In genomic region chr8:85430801-85431200, GRCm38 (mm10) we compare ENCODE assay signal across 8 mouse cellular contexts. TPM values are rescaled to one million over a fixed set of nuclear protein-coding genes. Genes with fewer than 3 reads are reported as not detected.
DNase-seq lines count a peak whose midpoint lies in the region; ATAC-seq and TF ChIP-seq lines count a peak whose summit lies in the region.

No protein-coding gene starts in this region.

- no peak for DNase-seq in CH12.LX (ENCODE audit: extremely low read depth)
- peak; percentile 87 for DNase-seq in adrenal gland, adult 2 months
- DNase-seq in gastrocnemius, postnatal 14 days: peak; percentile 12
- peak; percentile 59 for DNase-seq in lung, embryonic 14.5 days
- DNase-seq in stomach, postnatal 0 days (ENCODE audit: low spot score): no peak

- no peak for TF ChIP-seq CTCF in CH12.LX (conservative IDR thresholded peaks at IDR 0.05 in 1 of 2, IDR thresholded peaks at IDR 0.05 in 1 of 2; ENCODE audit: low read depth in 2 of 2, low read length in 2 of 2)
- TF ChIP-seq CTCF in lung, embryonic 14.5 days (IDR thresholded peaks at IDR 0.05; ENCODE audit: low read depth): no peak
- no peak for TF ChIP-seq CTCF in stomach, postnatal 0 days (IDR thresholded peaks at IDR 0.05; ENCODE audit: low read depth)

- no peaks in the 10 kb centered on the region for H3K27me3 ChIP-seq in CH12.LX (replicated peaks)
- H3K27me3 ChIP-seq in intestine, embryonic 15.5 days (replicated peaks): no peaks in the 10 kb centered on the region
- no peaks in the 10 kb centered on the region for H3K27me3 ChIP-seq in lung, embryonic 14.5 days (ENCODE audit: insufficient read depth, low read length)
- no peaks in the 10 kb centered on the region for H3K27me3 ChIP-seq in stomach, postnatal 0 days (ENCODE audit: control insufficient read depth, insufficient read depth, low read length)

- in situ Hi-C loops in CH12.LX (cut with MboI; ENCODE audit: low pct_ligation_motif_present, low pct_unique_long_range_greater_than_20kb, low sequenced_read_pairs): no loop called here

- H3K36me3 ChIP-seq in CH12.LX (replicated peaks in 1 of 2; ENCODE audit: control insufficient read depth in 1 of 2, insufficient read depth in 1 of 2, low read length in 1 of 2): peaks cover 0 to 10% of the 10 kb centered on the region in 2 experiments
- H3K36me3 ChIP-seq in intestine, embryonic 15.5 days: no peaks in the 10 kb centered on the region
- peaks cover 3% of the 10 kb centered on the region; the same call in 1 of the 2 replicates for H3K36me3 ChIP-seq in lung, embryonic 14.5 days (ENCODE audit: insufficient read depth)
- H3K36me3 ChIP-seq in stomach, postnatal 0 days (ENCODE audit: control insufficient read depth, insufficient read depth, low read length): no peaks in the 10 kb centered on the region

- H3K4me3 ChIP-seq in CH12.LX (replicated peaks in 1 of 3; ENCODE audit: low read depth in 2 of 3, low read length in 2 of 3, poor library complexity in 1 of 3): peak overlapping the region; percentile 8 to 82 (median 80)
- peak overlapping the region; percentile 85 for H3K4me3 ChIP-seq in intestine, embryonic 15.5 days (replicated peaks)
- H3K4me3 ChIP-seq in lung, embryonic 14.5 days (ENCODE audit: low read depth, low read length): peak overlapping the region; percentile 80
- peak overlapping the region; percentile 78; the same call in 1 of the 2 replicates for H3K4me3 ChIP-seq in stomach, postnatal 0 days (ENCODE audit: low read depth, low read length)

- peaks cover 0 to 41% of the 10 kb centered on the region in 2 experiments; a peak in 2 of 4 replicates for H3K4me1 ChIP-seq in CH12.LX (ENCODE audit: control insufficient read depth in 1 of 2, insufficient read depth in 2 of 2)
- peaks cover 13% of the 10 kb centered on the region; the same call in 1 of the 2 replicates for H3K4me1 ChIP-seq in intestine, embryonic 15.5 days (replicated peaks)
- H3K4me1 ChIP-seq in lung, embryonic 14.5 days (ENCODE audit: insufficient read depth): peaks cover 10% of the 10 kb centered on the region; the same call in 1 of the 2 replicates
- no peaks in the 10 kb centered on the region for H3K4me1 ChIP-seq in stomach, postnatal 0 days (replicated peaks; ENCODE audit: control insufficient read depth, insufficient read depth)

- no peak for TF ChIP-seq RAD21 in CH12.LX (IDR thresholded peaks at IDR 0.05; ENCODE audit: low read depth, low read length)

- no peak for TF ChIP-seq EP300 in CH12.LX (IDR thresholded peaks at IDR 0.05; ENCODE audit: low read length)
- no peak for TF ChIP-seq EP300 in stomach, postnatal 0 days (optimal IDR thresholded peaks at IDR 0.05)

- 20% methylated on average over 3 of the region's 3 CpGs for WGBS in intestine, embryonic 15.5 days
- 23% methylated on average over 3 of the region's 3 CpGs for WGBS in lung, embryonic 14.5 days
- 26% methylated on average over 3 of the region's 3 CpGs for WGBS in stomach, postnatal 0 days

- peak overlapping the region; percentile 38; the same call in 1 of the 2 replicates for H3K9ac ChIP-seq in CH12.LX (ENCODE audit: insufficient read depth, low read depth)
- no peak overlapping the region; the same call in 1 of the 2 replicates for H3K9ac ChIP-seq in intestine, embryonic 15.5 days
- H3K9ac ChIP-seq in lung, embryonic 14.5 days: peak overlapping the region; percentile 88
- no peak overlapping the region for H3K9ac ChIP-seq in stomach, postnatal 0 days (ENCODE audit: low read length)

- no peaks in the 10 kb centered on the region for H3K9me3 ChIP-seq in CH12.LX (replicated peaks; ENCODE audit: low read length)
- H3K9me3 ChIP-seq in intestine, embryonic 15.5 days: no peaks in the 10 kb centered on the region
- H3K9me3 ChIP-seq in lung, embryonic 14.5 days (ENCODE audit: low read depth, low read length): no peaks in the 10 kb centered on the region
- H3K9me3 ChIP-seq in stomach, postnatal 0 days (ENCODE audit: control insufficient read depth, low read length): no peaks in the 10 kb centered on the region

- H3K4me2 ChIP-seq in CH12.LX (ENCODE audit: insufficient read depth, low read depth, poor library complexity, severe bottlenecking): peak overlapping the region; percentile 91
- H3K4me2 ChIP-seq in intestine, embryonic 15.5 days (replicated peaks): peak overlapping the region; percentile 62
- H3K4me2 ChIP-seq in lung, embryonic 14.5 days: peak overlapping the region; percentile 75
- H3K4me2 ChIP-seq in stomach, postnatal 0 days (replicated peaks; ENCODE audit: low read depth): peak overlapping the region; percentile 55

- no peak overlapping the region for H3K27ac ChIP-seq in CH12.LX (ENCODE audit: insufficient read depth, low read depth)
- H3K27ac ChIP-seq in intestine, embryonic 15.5 days: peak overlapping the region; percentile 51
- peak overlapping the region; percentile 55; the same call in 1 of the 2 replicates for H3K27ac ChIP-seq in lung, embryonic 14.5 days (ENCODE audit: low read depth)
- H3K27ac ChIP-seq in stomach, postnatal 0 days (replicated peaks): no peak overlapping the region

- no peak for ATAC-seq in intestine, embryonic 15.5 days
- no peak for ATAC-seq in lung, embryonic 14.5 days (ENCODE audit: insufficient read depth)
- no peak for ATAC-seq in stomach, postnatal 0 days (ENCODE audit: low FRiP score, low TSS enrichment)
- no peak for ATAC-seq in megakaryocyte-erythroid progenitor cell, adult 5-6 weeks (replicated peaks; ENCODE audit: low FRiP score, low TSS enrichment, poor library complexity, severe bottlenecking)
- ATAC-seq in cerebellum, adult (ENCODE audit: insufficient number of reproducible peaks, low FRiP score, low TSS enrichment): no peak

- peaks cover 47% of the 10 kb centered on the region for H3K79me2 ChIP-seq in CH12.LX (replicated peaks; ENCODE audit: control insufficient read depth, extremely low read depth, insufficient read depth, poor library complexity, severe bottlenecking)

- dilution Hi-C loops in CH12.LX (cut with MboI; ENCODE audit: extremely low pct_ligation_motif_present, extremely low pct_unique_long_range_greater_than_20kb, low sequenced_read_pairs): no loop called here

- TF ChIP-seq POLR2A in CH12.LX (IDR thresholded peaks at IDR 0.05; ENCODE audit: low read depth, low read length): no peak

- intact Hi-C loops in gastrocnemius, postnatal 14 days (cut with DNase I; ENCODE audit: low total_unique reads): no loop called here

TF ChIP-seq in CH12.LX, 34 proteins besides CTCF, POLR2A, EP300 and RAD21:
- TF ChIP-seq MAZ (IDR thresholded peaks at IDR 0.05; ENCODE audit: low read depth, low read length) (no peak), SMC3 (IDR thresholded peaks at IDR 0.05; ENCODE audit: low read depth, low read length) (no peak)

RNA-seq across cellular contexts. Expression of gene 4921524J17Rik, which starts 1.8 kb away (rescaled TPM):
- total RNA-seq in CH12.LX (2012; rRNA removed) (10.2 and 10.3 TPM in 2 replicates), CH12.LX (2014; rRNA removed) (25.1 and 25.2 TPM in 2 replicates)
- 28.8 and 36.5 TPM in 2 replicates for polyA plus RNA-seq in CH12.LX (2012; ENCODE audit: insufficient read length, low read depth)
- total RNA-seq in adrenal gland, adult 2 months (2021): 10 to 100 TPM; 20.4 to 46.6 TPM
- polyA plus RNA-seq in adrenal gland, adult 2 months (2012; rRNA removed): 1.8 and 3.2 TPM in 2 replicates
- 10 to 100 TPM; 12.5 to 12.8 TPM for total RNA-seq in gastrocnemius, postnatal 14 days (2021)
- polyA plus RNA-seq in intestine, embryonic 15.5 days (2015; fragmentation: Nextera tagmentation; extraction: Ambion mirVana): 36.5 and 39.0 TPM in 2 replicates
- 35.0 and 40.0 TPM in 2 replicates for polyA plus RNA-seq in lung, embryonic 14.5 days (2014; fragmentation: Nextera tagmentation; extraction: Ambion mirVana)
- polyA plus RNA-seq in stomach, postnatal 0 days (2015; fragmentation: Nextera tagmentation; extraction: Ambion mirVana): 24.9 and 29.0 TPM in 2 replicates
- total RNA-seq in megakaryocyte-erythroid progenitor cell, adult 5-6 weeks (2014; fragmentation: Nextera tagmentation): 25.3 and 33.0 TPM in 2 replicates
- 61.6 and 114 TPM in 2 replicates for total RNA-seq in megakaryocyte-erythroid progenitor cell, adult 5-6 weeks (2017)

RNA-seq across cellular contexts. Expression of gene Mylk3, which starts 44.7 kb away (rescaled TPM):
- total RNA-seq in CH12.LX (2012; rRNA removed) (0.04 and 0.08 TPM in 2 replicates), CH12.LX (2014; rRNA removed) (0.07 TPM in 2 replicates)
- not detected in 2 replicates for polyA plus RNA-seq in CH12.LX (2012; ENCODE audit: insufficient read length, low read depth)
- total RNA-seq in adrenal gland, adult 2 months (2021): under 1 TPM; 0.23 to 0.62 TPM
- polyA plus RNA-seq in adrenal gland, adult 2 months (2012; rRNA removed): 0.03 and 0.15 TPM in 2 replicates
- total RNA-seq in gastrocnemius, postnatal 14 days (2021): 1 to 10 TPM; 1.4 to 1.7 TPM
- 11.0 and 11.2 TPM in 2 replicates for polyA plus RNA-seq in intestine, embryonic 15.5 days (2015; fragmentation: Nextera tagmentation; extraction: Ambion mirVana)
- polyA plus RNA-seq in lung, embryonic 14.5 days (2014; fragmentation: Nextera tagmentation; extraction: Ambion mirVana): 0.82 and 2.8 TPM in 2 replicates
- polyA plus RNA-seq in stomach, postnatal 0 days (2015; fragmentation: Nextera tagmentation; extraction: Ambion mirVana): 0.10 and 0.13 TPM in 2 replicates
- 39.2 and 40.3 TPM in 2 replicates for total RNA-seq in megakaryocyte-erythroid progenitor cell, adult 5-6 weeks (2014; fragmentation: Nextera tagmentation)
- 24.3 and 31.6 TPM in 2 replicates for total RNA-seq in megakaryocyte-erythroid progenitor cell, adult 5-6 weeks (2017)

Comparison
In these comparisons a context has a peak if more than half of its experiments do, and no peak if none do; other contexts are left out.
1. DNase-seq: peak in adrenal gland, adult 2 months (single experiment), gastrocnemius, postnatal 14 days (single experiment) and lung, embryonic 14.5 days (single experiment); none in CH12.LX (single experiment) and stomach, postnatal 0 days (single experiment).
2. H3K27ac ChIP-seq: peak in intestine, embryonic 15.5 days (single experiment) and lung, embryonic 14.5 days (single experiment); none in CH12.LX (single experiment) and stomach, postnatal 0 days (single experiment).
3. H3K9ac ChIP-seq: peak in CH12.LX (single experiment) and lung, embryonic 14.5 days (single experiment); none in intestine, embryonic 15.5 days (single experiment) and stomach, postnatal 0 days (single experiment).
4. Peak in every context shown above with its lines, with median percentiles within 50 percentile points of each other: H3K4me2 ChIP-seq and H3K4me3 ChIP-seq.